Mouse (Mus musculus): ENCODE measurements around the gene 6430571L13Rik. TPM values are rescaled to one million over a fixed set of nuclear protein-coding genes. Genes with fewer than 3 reads are reported as not detected.

Gene 6430571L13Rik
- polyA plus RNA-seq, 1 experiment from 2014 or later, result 11.2 TPM

DNA sequence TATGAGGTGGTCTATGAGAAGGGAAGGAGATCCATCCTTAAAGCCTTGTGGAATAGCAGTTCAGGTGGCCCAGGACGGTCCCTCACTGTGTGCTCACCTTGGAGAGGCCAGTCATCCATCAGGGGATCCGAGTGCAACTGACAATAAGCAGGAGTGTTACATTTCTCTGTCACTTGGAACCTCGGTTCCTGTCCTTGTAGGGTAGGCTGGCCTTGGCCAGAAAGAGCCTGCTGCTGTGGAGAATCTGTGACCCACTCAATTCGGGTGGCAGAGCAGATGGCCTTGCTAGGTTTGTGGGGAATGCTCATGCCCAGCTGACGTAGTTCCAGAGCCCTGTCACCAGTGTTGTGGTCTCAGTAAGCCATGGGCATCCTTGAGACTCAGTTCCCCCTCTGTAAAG is 30.8 kb upstream of the 6430571L13Rik start:
- 74% methylated on average over 5 of the region's 5 CpGs for WGBS
- no peaks in the 10 kb centered on the region for H3K4me1 ChIP-seq (ENCODE audit: control insufficient read depth, insufficient read depth, low read length)
- no peak overlapping the region for H3K9ac ChIP-seq (ENCODE audit: low read depth, low read length)
- ATAC-seq, result no peak
- no peak overlapping the region for H3K27ac ChIP-seq (ENCODE audit: low read length)
- H3K27me3 ChIP-seq (ENCODE audit: control insufficient read depth, insufficient read depth, low read depth, low read length), result no peaks in the 10 kb centered on the region
- no peaks in the 10 kb centered on the region for H3K36me3 ChIP-seq (ENCODE audit: control insufficient read depth, insufficient read depth, low read length)
- H3K4me3 ChIP-seq (ENCODE audit: low read depth, low read length), result no peak overlapping the region
- H3K9me3 ChIP-seq (replicated peaks; ENCODE audit: control insufficient read depth, low read length, poor library complexity, severe bottlenecking), result no peaks in the 10 kb centered on the region
- no peak overlapping the region for H3K4me2 ChIP-seq (ENCODE audit: low read length)

DNA sequence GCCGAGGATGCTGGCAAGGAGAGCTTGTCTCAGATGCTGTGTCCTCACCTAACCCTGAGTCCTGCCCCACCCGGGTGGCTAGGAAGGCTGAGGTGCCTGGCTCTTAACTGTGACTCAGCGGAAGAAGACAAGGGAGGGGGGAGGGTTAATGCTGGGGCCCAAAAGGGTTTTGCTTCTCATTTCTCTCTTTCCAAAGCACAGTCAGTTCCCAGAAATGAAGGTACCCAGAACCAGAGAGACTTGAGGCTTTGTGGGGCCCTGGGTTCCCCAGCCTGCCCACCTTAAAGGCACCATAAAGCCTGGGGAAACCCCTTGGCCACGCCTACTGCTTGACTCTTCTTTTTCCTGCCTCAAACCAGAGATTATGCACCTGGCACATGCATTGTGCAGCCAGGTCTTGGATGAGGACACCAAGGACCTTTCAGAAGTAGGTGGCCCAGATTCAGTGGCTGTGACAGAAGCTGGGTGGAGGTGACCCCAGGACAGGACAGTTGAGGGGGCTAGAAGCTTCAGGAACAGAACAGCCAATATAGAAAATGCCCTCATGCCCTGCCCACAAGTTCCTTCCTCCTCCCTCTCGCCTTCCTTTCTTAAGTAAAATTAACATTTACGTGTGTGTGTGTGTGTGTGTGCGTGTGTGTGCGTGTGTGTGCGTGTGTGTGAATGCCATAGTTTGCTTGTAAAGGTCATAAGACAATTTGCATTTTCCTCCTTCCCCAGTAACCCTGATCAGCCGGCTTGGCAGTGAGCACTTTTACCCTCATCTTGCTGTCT is 27.4 kb upstream of the 6430571L13Rik start:
- Histone ChIP-seq H3K9me3 (replicated peaks; ENCODE audit: control insufficient read depth, low read length, poor library complexity, severe bottlenecking) (no peaks in the 10 kb centered on the region), H3K9ac (ENCODE audit: low read depth, low read length) (no peak overlapping the region), H3K27ac (ENCODE audit: low read length) (no peak overlapping the region), H3K4me2 (ENCODE audit: low read length) (no peak overlapping the region), H3K4me3 (ENCODE audit: low read depth, low read length) (no peak overlapping the region), H3K36me3 (ENCODE audit: control insufficient read depth, insufficient read depth, low read length) (no peaks in the 10 kb centered on the region), H3K27me3 (ENCODE audit: control insufficient read depth, insufficient read depth, low read depth, low read length) (no peaks in the 10 kb centered on the region), H3K4me1 (ENCODE audit: control insufficient read depth, insufficient read depth, low read length) (no peaks in the 10 kb centered on the region)
- whole genome bisulfite sequencing, result 67% methylated on average over 10 of the region's 10 CpGs
- ATAC-seq, result no peak

DNA sequence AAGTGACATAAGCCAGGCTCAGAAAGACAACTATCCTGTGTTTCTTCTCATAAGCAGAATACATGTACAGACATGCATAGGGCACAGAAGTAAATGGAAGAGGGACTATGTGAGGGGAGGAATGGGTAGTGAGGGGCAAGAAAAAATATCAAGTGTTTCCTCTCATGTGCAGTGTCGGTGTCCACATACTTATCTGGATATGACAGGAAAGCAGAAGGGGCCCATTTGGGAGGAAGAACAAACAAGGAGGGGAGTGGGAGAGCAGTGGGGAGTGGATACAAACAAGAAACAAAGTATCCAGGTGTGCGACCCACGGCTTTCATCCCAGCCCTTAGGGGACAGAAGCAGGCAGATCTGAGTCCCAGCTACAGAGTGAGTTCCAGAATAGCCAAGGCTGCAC is 26.5 kb upstream of the 6430571L13Rik start:
- Histone ChIP-seq H3K36me3 (ENCODE audit: control insufficient read depth, insufficient read depth, low read length) (no peaks in the 10 kb centered on the region), H3K4me2 (ENCODE audit: low read length) (no peak overlapping the region), H3K27me3 (ENCODE audit: control insufficient read depth, insufficient read depth, low read depth, low read length) (no peaks in the 10 kb centered on the region), H3K4me3 (ENCODE audit: low read depth, low read length) (no peak overlapping the region), H3K9me3 (replicated peaks; ENCODE audit: control insufficient read depth, low read length, poor library complexity, severe bottlenecking) (no peaks in the 10 kb centered on the region), H3K9ac (ENCODE audit: low read depth, low read length) (no peak overlapping the region), H3K27ac (ENCODE audit: low read length) (no peak overlapping the region), H3K4me1 (ENCODE audit: control insufficient read depth, insufficient read depth, low read length) (no peaks in the 10 kb centered on the region)
- WGBS, result 91% methylated on average over 3 of the region's 3 CpGs
- no peak for ATAC-seq

GRCm38 (mm10) chr9:107315791-107316190 is 24.6 kb upstream of the 6430571L13Rik start:
- Histone ChIP-seq H3K27me3 (ENCODE audit: control insufficient read depth, insufficient read depth, low read depth, low read length) (no peaks in the 10 kb centered on the region), H3K4me3 (ENCODE audit: low read depth, low read length) (no peak overlapping the region), H3K9ac (ENCODE audit: low read depth, low read length) (no peak overlapping the region), H3K27ac (ENCODE audit: low read length) (no peak overlapping the region), H3K4me1 (ENCODE audit: control insufficient read depth, insufficient read depth, low read length) (no peaks in the 10 kb centered on the region), H3K36me3 (ENCODE audit: control insufficient read depth, insufficient read depth, low read length) (no peaks in the 10 kb centered on the region), H3K4me2 (ENCODE audit: low read length) (no peak overlapping the region), H3K9me3 (replicated peaks; ENCODE audit: control insufficient read depth, low read length, poor library complexity, severe bottlenecking) (no peaks in the 10 kb centered on the region)
- no peak for ATAC-seq
- 74% methylated on average over 2 of the region's 2 CpGs for WGBS

DNA sequence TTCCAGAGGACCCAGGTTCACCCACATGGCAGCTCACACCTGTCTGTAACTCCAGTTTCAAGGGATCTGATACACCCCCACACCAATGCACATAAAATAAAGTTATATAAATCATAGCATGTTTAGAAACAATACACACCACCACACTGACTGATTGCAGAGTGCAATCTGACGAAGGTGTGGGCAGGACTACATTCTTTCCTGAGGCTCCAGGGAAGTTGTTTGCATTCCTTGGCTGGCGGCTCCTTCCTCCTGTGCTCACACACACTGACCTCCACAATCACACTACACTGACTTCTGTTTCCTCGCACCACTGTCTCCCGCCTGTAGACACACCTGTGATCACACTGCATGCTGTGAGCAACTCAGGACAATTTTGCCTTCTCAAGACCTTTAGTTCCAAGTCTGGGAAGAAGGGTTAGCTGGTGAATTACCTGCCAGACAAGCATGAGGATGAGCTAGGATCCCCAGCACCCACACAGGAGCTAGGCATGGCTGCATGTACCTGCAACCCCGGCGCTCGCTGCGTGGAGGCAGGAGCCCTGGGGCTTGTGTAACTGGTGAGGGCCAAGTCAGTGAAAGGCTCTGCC is 17.8 kb upstream of the 6430571L13Rik start:
- Histone ChIP-seq H3K27me3 (ENCODE audit: control insufficient read depth, insufficient read depth, low read depth, low read length) (no peaks in the 10 kb centered on the region), H3K9me3 (replicated peaks; ENCODE audit: control insufficient read depth, low read length, poor library complexity, severe bottlenecking) (no peaks in the 10 kb centered on the region), H3K9ac (ENCODE audit: low read depth, low read length) (no peak overlapping the region), H3K4me2 (ENCODE audit: low read length) (no peak overlapping the region), H3K36me3 (ENCODE audit: control insufficient read depth, insufficient read depth, low read length) (no peaks in the 10 kb centered on the region), H3K4me1 (ENCODE audit: control insufficient read depth, insufficient read depth, low read length) (no peaks in the 10 kb centered on the region), H3K27ac (ENCODE audit: low read length) (no peak overlapping the region), H3K4me3 (ENCODE audit: low read depth, low read length) (no peak overlapping the region)
- no peak for ATAC-seq
- 87% methylated on average over 8 of the region's 8 CpGs for WGBS

DNA sequence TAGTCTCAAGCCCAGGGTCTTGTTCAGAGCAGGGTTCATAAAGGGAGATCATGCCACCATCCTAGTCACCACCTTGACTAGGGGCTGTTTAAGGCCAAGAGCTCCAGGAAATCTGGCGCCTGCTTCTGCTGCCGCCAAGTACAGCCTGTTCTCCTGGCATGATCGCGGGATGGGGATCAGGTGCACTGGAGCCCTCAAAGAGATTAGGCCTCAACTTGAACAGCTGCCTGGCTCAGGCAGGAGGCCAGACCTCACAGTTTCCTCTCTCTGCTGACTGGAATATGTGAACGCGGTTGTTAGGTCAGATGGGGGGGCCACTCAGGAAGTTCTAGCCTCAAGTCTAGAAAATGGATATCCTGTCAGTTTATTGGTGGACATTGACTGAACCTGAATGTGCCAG is 16.8 kb upstream of the 6430571L13Rik start:
- Histone ChIP-seq H3K27me3 (ENCODE audit: control insufficient read depth, insufficient read depth, low read depth, low read length) (no peaks in the 10 kb centered on the region), H3K4me2 (ENCODE audit: low read length) (no peak overlapping the region), H3K36me3 (ENCODE audit: control insufficient read depth, insufficient read depth, low read length) (no peaks in the 10 kb centered on the region), H3K4me1 (ENCODE audit: control insufficient read depth, insufficient read depth, low read length) (no peaks in the 10 kb centered on the region), H3K9ac (ENCODE audit: low read depth, low read length) (no peak overlapping the region), H3K9me3 (replicated peaks; ENCODE audit: control insufficient read depth, low read length, poor library complexity, severe bottlenecking) (no peaks in the 10 kb centered on the region), H3K27ac (ENCODE audit: low read length) (no peak overlapping the region), H3K4me3 (ENCODE audit: low read depth, low read length) (no peak overlapping the region)
- WGBS, result 68% methylated on average over 6 of the region's 6 CpGs
- ATAC-seq, result no peak

- no peaks in the 10 kb centered on the region for H3K9me3 ChIP-seq (replicated peaks; ENCODE audit: control insufficient read depth, low read length, poor library complexity, severe bottlenecking)
- no peaks in the 10 kb centered on the region for H3K4me1 ChIP-seq (ENCODE audit: control insufficient read depth, insufficient read depth, low read length)
- WGBS, result 48% methylated on average over 4 of the region's 4 CpGs
- no peak overlapping the region for H3K9ac ChIP-seq (ENCODE audit: low read depth, low read length)
- no peak overlapping the region for H3K27ac ChIP-seq (ENCODE audit: low read length)
- ATAC-seq, result no peak
- no peak overlapping the region for H3K4me2 ChIP-seq (ENCODE audit: low read length)
- H3K36me3 ChIP-seq (ENCODE audit: control insufficient read depth, insufficient read depth, low read length), result no peaks in the 10 kb centered on the region
- H3K27me3 ChIP-seq (ENCODE audit: control insufficient read depth, insufficient read depth, low read depth, low read length), result no peaks in the 10 kb centered on the region
- no peak overlapping the region for H3K4me3 ChIP-seq (ENCODE audit: low read depth, low read length)
Observed at GRCm38 (mm10) chr9:107324799-107325561, 15.4 kb upstream of the 6430571L13Rik start.

GRCm38 (mm10) chr9:107325904-107326303 is 14.5 kb upstream of the 6430571L13Rik start:
- ATAC-seq, result no peak
- Histone ChIP-seq H3K9ac (ENCODE audit: low read depth, low read length) (no peak overlapping the region), H3K9me3 (replicated peaks; ENCODE audit: control insufficient read depth, low read length, poor library complexity, severe bottlenecking) (no peaks in the 10 kb centered on the region), H3K27me3 (ENCODE audit: control insufficient read depth, insufficient read depth, low read depth, low read length) (no peaks in the 10 kb centered on the region), H3K36me3 (ENCODE audit: control insufficient read depth, insufficient read depth, low read length) (no peaks in the 10 kb centered on the region), H3K4me2 (ENCODE audit: low read length) (no peak overlapping the region), H3K4me1 (ENCODE audit: control insufficient read depth, insufficient read depth, low read length) (no peaks in the 10 kb centered on the region), H3K27ac (ENCODE audit: low read length) (no peak overlapping the region), H3K4me3 (ENCODE audit: low read depth, low read length) (no peak overlapping the region)
- WGBS, result 88% methylated on average over 7 of the region's 7 CpGs
